Mouse (Mus musculus): Measurements from ENCODE around the gene Tpp2.
"Not testable (repeated sequence)": the region's sequence is repeated elsewhere in the genome, so short reads cannot be mapped to it uniquely, and the experiment has no call there.

DNA sequence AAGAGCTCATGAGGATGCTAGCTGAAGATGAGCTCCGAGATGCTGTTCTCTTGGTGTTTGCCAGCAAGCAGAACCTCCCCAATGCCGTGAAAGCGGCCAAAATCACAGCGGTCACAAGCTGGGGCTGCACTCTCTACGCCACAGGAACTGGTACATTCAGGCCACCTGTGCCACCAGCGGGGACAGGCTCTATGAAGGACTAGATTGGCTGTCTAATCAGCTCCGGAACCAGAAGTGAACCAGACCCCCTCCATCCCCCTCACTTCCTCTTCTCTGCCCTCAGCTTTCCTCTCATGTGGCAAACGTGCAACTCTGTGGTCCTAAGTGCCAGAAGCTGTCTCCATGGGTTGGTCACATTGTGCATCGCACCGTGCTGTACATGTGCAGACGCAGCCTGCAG lies 45.1 kb upstream of the Tpp2 start:
- not testable (repeated sequence) for TF ChIP-seq CTCF (IDR thresholded peaks at IDR 0.05); POLR2A (IDR thresholded peaks at IDR 0.05; ENCODE audit: insufficient read depth, low read depth, low read length)

Data from heart, adult 2 months (tissue).